Mouse (Mus musculus) forebrain, embryonic 16.5 days (tissue): ENCODE measurements around the gene Spata13. TPM values are rescaled to one million over a fixed set of nuclear protein-coding genes. Genes with fewer than 3 reads are reported as not detected.

Source experiments
- ATAC-seq: fragments of 200-750 bp; cut with Nextera tagmentation; 2 replicates; pipeline ENCODE4 v1.8.0; 2017; ENCODE audit warnings: mild to moderate bottlenecking, moderate library complexity
- H3K27ac ChIP-seq: fragments of 300-500 bp; sonication (generic); 2 replicates; pipeline ENCODE4 v1.5.1; 2014; ENCODE audit warnings: low read length, control low read depth
- H3K27me3 ChIP-seq: fragments of 300-500 bp; sonication (generic); replicated peaks from 2 replicates; pipeline ENCODE4 v1.6.1; 2014; ENCODE audit warnings: low read length; ENCODE audit not compliant: control insufficient read depth, insufficient read depth
- H3K36me3 ChIP-seq: fragments of 300-500 bp; sonication (generic); 2 replicates; pipeline ENCODE4 v1.6.1; 2014; ENCODE audit not compliant: control insufficient read depth, insufficient read depth
- H3K4me1 ChIP-seq: fragments of 300-500 bp; sonication (generic); replicated peaks from 2 replicates; pipeline ENCODE4 v1.6.1; 2014; ENCODE audit warnings: low read length; ENCODE audit not compliant: control insufficient read depth, insufficient read depth
- H3K4me2 ChIP-seq: fragments of 300-500 bp; sonication (generic); 2 replicates; pipeline ENCODE4 v1.6.1; 2014; ENCODE audit warnings: mild to moderate bottlenecking, low read length, control low read depth
- H3K4me3 ChIP-seq: fragments of 300-500 bp; sonication (generic); replicated peaks from 2 replicates; pipeline ENCODE4 v1.5.1; 2014; ENCODE audit warnings: mild to moderate bottlenecking, low read length, control low read depth
- H3K9ac ChIP-seq: fragments of 300-500 bp; sonication (generic); replicated peaks from 2 replicates; pipeline ENCODE4 v1.6.1; 2014; ENCODE audit warnings: low read depth, low read length, control low read depth
- H3K9me3 ChIP-seq: fragments of 300-500 bp; sonication (generic); 2 replicates; pipeline ENCODE4 v1.6.1; 2016; ENCODE audit warnings: low read length; ENCODE audit not compliant: control insufficient read depth
- WGBS: fragments of 180-500 bp; shearing (Covaris S2); extraction: QIAGEN DNeasy Blood & Tissue Kit; methylation state at CpG from one replicate; pipeline ENCODE4 v1.1.7; 2014; 5-methylcytosine and 5-hydroxymethylcytosine counted together
- polyA plus RNA-seq: library from polyadenylated mRNA; unstranded; fragments of >200 nt; fragmentation: Nextera tagmentation; extraction: Ambion mirVana; gene quantifications from 2 replicates; pipeline ENCODE4 v1.2.1, GENCODE M21; 2015

The Spata13 gene
- polyA plus RNA-seq, 1 experiment from 2014 or later = 41.8 TPM

DNA sequence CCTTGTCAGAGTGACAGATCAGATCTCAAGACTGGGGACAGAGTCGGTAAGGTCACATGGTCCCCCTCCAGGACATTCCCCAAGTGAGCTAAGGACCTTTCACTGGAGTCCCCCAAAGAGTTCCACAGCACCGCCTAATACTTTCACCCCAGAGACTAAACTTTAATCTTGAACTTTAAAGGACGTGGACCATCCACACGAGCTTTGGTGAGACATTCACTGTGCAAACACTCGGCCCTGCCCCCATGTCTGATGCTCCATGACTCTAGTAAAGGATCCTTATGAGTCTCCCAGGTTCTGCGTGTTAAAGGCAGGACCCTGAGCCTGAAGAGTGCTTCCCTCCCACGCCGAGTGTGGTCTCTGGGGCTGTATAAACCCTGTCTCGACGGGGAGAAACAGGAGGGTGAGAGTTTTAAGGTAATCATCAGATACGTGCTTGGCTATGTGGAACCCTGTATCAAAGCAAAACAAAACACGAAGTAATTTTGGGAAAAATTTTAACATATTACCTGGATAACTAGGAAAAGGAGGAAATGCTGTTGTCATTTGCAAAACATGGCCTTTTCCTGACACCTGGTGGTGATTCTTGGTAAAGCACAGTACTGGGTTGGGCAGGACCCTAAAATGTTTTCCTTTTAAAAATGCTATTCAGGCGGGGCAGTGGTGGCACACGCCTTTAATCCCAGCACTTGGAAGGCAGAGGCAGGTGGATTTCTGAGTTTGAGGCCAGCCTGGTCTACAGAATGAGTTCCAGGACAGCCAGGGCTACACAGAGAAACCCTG is 60.6 kb downstream of the Spata13 start:
- H3K4me2 ChIP-seq = no peak overlapping the region
- H3K4me1 ChIP-seq = peaks cover 45% of the 10 kb centered on the region
- H3K9ac ChIP-seq = no peak overlapping the region
- no peak overlapping the region for H3K27ac ChIP-seq
- H3K27me3 ChIP-seq = no peaks in the 10 kb centered on the region
- ATAC-seq = 0 out of 2 replicates have a peak, but pooled peaks have one; percentile 16
- no peaks in the 10 kb centered on the region for H3K9me3 ChIP-seq
- WGBS = 73% methylated on average over 14 of the region's 14 CpGs
- H3K36me3 ChIP-seq = no peaks in the 10 kb centered on the region
- H3K4me3 ChIP-seq = no peak overlapping the region

DNA sequence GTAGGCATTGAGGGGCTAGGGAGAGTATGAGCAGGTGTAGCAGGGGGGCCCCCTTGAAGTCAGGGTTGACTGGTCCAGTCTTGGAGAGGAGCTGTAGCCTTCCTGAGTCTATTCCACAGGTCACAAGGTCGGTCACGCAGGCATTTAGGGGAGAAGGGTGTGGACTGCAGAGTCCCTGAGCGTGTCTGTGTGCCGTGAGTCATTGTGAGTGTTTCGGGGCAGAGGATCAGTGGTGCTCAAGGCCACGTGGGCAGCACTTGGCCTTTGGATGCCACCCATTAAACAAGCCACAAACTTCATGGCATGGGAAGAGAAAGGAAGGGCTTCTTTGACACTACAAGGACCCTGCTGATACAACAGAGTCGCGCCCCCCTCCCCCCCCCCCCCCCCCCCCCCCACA is 63.5 kb downstream of the Spata13 start:
- H3K9me3 ChIP-seq = no peaks in the 10 kb centered on the region
- H3K36me3 ChIP-seq = no peaks in the 10 kb centered on the region
- H3K4me1 ChIP-seq = peaks cover 25% of the 10 kb centered on the region
- no peak overlapping the region for H3K9ac ChIP-seq
- H3K27ac ChIP-seq = no peak overlapping the region
- no peak overlapping the region for H3K4me2 ChIP-seq
- no peak overlapping the region for H3K4me3 ChIP-seq
- no peak for ATAC-seq
- WGBS = 79% methylated on average over 8 of the region's 8 CpGs
- no peaks in the 10 kb centered on the region for H3K27me3 ChIP-seq

DNA sequence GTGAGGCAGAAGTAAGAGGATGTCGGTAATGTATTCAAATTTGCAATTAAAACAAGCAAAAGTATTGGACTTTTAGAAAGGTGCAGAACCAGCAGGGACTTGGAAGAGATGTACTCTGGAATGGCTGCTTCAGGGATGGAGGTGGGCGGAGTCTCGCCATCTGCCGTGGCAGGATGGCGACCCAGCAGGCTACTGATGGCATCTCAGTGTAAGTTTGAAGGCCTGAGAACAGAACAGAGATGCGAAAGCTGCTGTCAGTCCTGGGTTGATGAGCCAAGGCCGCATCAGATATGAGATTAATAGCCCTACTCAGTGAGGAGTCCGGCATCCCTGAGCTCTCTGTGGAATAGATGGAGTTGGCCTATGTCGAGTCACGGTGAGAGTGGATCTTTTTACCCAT is 65.2 kb downstream of the Spata13 start:
- Histone ChIP-seq H3K27ac (no peak overlapping the region), H3K4me2 (no peak overlapping the region), H3K9ac (no peak overlapping the region), H3K27me3 (no peaks in the 10 kb centered on the region), H3K36me3 (no peaks in the 10 kb centered on the region), H3K4me3 (no peak overlapping the region), H3K4me1 (peaks cover 10% of the 10 kb centered on the region), H3K9me3 (no peaks in the 10 kb centered on the region)
- 59% methylated on average over 10 of the region's 10 CpGs for WGBS
- ATAC-seq = peak; percentile 45; the same call in 1 of the 2 replicates

DNA sequence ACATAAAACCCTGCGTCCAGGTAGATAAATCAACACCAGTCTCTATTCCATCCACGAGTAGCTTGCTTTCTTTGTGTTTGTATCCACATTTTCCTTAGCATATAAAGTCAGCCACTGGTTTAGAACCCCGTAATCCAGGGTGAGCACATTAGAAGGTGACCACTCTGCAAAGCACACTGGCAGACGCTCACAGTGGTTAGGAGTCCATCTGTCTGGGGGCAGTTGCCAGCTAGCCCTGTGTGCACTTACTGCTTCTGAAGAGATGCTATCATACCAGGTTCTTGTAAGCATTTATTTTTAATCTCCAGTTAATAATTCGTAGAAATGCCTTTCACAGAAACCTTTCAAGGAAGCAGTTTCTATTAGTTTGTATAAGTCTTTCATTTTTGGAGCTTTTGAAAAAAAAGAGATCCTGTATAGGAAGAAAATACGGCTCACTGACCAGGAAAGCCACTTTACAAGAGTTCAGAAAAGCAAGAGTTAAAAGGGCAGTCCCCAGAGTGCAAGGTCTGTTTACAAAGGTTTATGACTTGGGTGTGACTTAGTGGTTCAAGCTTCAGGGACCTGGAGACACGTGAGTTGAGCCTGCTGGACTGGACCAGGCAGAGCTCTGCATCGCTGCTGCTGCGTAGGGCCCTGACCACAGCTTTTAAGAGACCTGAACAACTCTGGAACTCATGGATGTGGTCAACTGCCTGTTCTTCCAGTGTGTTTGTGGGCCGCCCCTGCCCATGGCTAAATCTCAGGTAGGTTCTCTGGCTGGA is 68.8 kb downstream of the Spata13 start:
- no peaks in the 10 kb centered on the region for H3K27me3 ChIP-seq
- H3K4me1 ChIP-seq = peaks cover 8% of the 10 kb centered on the region
- WGBS = 87% methylated on average over 10 of the region's 10 CpGs
- no peaks in the 10 kb centered on the region for H3K9me3 ChIP-seq
- no peak for ATAC-seq
- no peak overlapping the region for H3K9ac ChIP-seq
- no peak overlapping the region for H3K4me3 ChIP-seq
- H3K36me3 ChIP-seq = no peaks in the 10 kb centered on the region
- no peak overlapping the region for H3K27ac ChIP-seq
- no peak overlapping the region for H3K4me2 ChIP-seq

DNA sequence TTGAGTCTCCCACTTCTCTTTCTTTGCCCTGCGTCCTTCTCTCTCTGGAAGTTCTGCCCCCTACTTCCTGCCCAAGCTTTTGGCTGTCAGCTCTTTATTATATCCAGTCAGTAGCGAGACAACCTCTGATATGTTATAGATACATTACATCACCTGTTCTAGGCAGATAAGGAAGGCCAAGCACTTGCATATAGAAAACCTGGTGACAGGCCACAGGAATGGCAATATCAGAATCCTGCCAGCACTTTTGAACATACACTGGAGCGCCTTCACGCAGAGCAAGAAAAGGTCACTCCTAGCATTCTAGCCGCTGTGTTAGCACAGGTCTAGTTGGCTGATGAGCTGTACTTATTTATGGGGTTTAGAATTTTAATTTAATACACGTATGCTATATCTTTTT is 70.7 kb downstream of the Spata13 start:
- Histone ChIP-seq H3K36me3 (no peaks in the 10 kb centered on the region), H3K4me1 (peaks cover 2% of the 10 kb centered on the region; the same call in 1 of the 2 replicates), H3K9me3 (no peaks in the 10 kb centered on the region), H3K27me3 (no peaks in the 10 kb centered on the region), H3K9ac (no peak overlapping the region), H3K4me2 (no peak overlapping the region), H3K4me3 (no peak overlapping the region), H3K27ac (no peak overlapping the region)
- 89% methylated on average over 6 of the region's 6 CpGs for WGBS
- no peak for ATAC-seq

DNA sequence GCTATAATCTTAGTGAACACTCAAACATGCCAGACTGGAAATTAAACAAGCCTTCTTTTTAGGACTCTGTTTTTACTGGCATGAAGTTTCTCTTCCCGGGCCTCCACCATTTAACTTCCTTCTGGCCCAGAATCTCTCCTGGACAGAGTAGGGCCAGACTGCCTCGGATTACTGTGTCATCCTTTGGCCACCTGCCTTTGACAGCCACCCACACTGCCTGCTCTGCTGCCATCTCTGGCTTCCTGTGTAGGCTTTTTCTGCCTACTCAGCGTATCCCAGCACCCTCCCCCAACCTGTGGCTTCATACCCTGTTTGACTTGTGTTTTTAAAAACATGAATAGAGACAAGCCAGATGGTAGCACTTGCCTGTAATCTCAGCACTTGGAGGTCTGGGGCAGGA is 71.2 kb downstream of the Spata13 start:
- WGBS = 72% methylated on average over 3 of the region's 3 CpGs

DNA sequence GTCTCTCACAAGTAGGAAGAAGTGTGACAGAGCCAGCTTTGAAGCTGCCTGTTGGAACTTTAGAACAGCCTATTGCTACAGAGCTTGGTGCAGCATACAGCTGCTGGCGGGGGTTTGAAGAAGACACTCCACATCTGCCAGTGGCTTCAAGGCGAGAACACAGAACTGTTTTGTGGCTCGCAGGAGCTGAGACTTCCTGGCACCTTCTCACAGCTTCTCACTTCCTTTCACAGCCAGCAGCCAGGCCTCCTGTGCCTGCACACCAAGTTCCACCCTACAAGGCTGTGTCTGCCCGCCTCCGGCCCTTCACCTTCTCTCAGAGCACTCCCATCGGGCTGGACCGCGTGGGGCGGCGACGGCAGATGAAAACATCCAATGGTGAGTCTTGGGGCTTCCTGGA is 75.4 kb downstream of the Spata13 start:
- no peak overlapping the region for H3K9ac ChIP-seq
- no peaks in the 10 kb centered on the region for H3K27me3 ChIP-seq
- no peak for ATAC-seq
- H3K4me1 ChIP-seq = 0 out of 2 replicates have a peak, but pooled peaks cover 2% of the 10 kb centered on the region
- H3K36me3 ChIP-seq = no peaks in the 10 kb centered on the region
- WGBS = 79% methylated on average over 11 of the region's 11 CpGs
- no peak overlapping the region for H3K4me3 ChIP-seq
- no peaks in the 10 kb centered on the region for H3K9me3 ChIP-seq
- H3K27ac ChIP-seq = no peak overlapping the region
- H3K4me2 ChIP-seq = no peak overlapping the region

More for the DNA sequence above, 71.2 kb downstream of the Spata13 start:
- no peaks in the 10 kb centered on the region for H3K27me3 ChIP-seq
- H3K36me3 ChIP-seq = no peaks in the 10 kb centered on the region
- ATAC-seq = no peak; the same call in 1 of the 2 replicates
- no peak overlapping the region for H3K4me2 ChIP-seq
- H3K9me3 ChIP-seq = no peaks in the 10 kb centered on the region
- no peak overlapping the region for H3K9ac ChIP-seq
- no peak overlapping the region for H3K27ac ChIP-seq
- H3K4me1 ChIP-seq = 0 out of 2 replicates have a peak, but pooled peaks cover 2% of the 10 kb centered on the region
- H3K4me3 ChIP-seq = no peak overlapping the region

DNA sequence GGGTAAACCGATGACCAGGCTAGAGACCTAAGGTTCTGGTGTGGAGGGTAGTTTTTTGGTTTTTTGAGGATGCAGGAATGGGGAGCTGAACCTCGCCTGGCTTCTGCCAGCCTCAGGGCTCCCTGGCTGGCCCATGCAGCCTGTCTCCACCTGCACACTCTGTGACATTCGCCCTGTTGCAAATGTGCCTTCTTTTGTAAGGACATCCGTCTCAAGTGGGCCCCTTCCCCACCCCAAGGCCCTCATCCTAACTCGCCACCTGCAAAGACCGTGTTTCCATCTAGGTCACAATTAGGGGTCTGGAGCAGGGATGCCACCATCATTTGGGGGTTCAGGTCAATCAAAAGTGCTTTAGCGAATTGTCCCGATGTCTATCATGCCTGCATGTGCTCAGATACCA is 75.9 kb downstream of the Spata13 start:
- Histone ChIP-seq H3K4me3 (no peak overlapping the region), H3K36me3 (no peaks in the 10 kb centered on the region), H3K4me2 (no peak overlapping the region), H3K9ac (no peak overlapping the region), H3K27ac (no peak overlapping the region), H3K4me1 (0 out of 2 replicates have a peak, but pooled peaks cover 2% of the 10 kb centered on the region), H3K9me3 (no peaks in the 10 kb centered on the region), H3K27me3 (no peaks in the 10 kb centered on the region)
- 90% methylated on average over 8 of the region's 8 CpGs for WGBS
- no peak for ATAC-seq

DNA sequence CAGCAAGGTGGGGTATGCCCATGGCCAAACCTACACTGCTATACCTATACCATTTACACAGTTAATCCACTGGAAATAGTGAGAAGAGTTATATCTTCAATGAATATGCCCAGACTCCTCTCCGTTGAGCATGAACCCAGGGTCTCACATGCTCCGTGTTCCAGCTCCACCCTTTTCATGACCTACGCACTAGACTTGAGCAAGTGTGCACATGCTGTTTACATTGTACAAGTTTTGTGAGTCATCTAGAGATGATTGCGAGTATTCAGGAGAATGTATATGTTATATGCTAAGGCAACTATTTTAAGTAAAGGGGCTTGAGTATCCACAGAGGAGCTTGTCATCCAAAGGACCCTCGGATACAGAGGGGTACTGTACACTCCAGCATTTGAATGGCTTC is 77.4 kb downstream of the Spata13 start:
- Histone ChIP-seq H3K4me1 (no peaks in the 10 kb centered on the region), H3K9ac (no peak overlapping the region), H3K27ac (no peak overlapping the region), H3K27me3 (no peaks in the 10 kb centered on the region), H3K9me3 (no peaks in the 10 kb centered on the region), H3K36me3 (no peaks in the 10 kb centered on the region), H3K4me2 (no peak overlapping the region), H3K4me3 (no peak overlapping the region)
- no peak for ATAC-seq
- 93% methylated on average over 5 of the region's 5 CpGs for WGBS
